Mouse (Mus musculus) spleen, postnatal 4 days (tissue): ENCODE data around the gene Mill2.

Experiments
- DNase-seq, 2 experiments: peaks; one replicate each; pipeline ENCODE4 v3.0.0; 2022; ENCODE audit warnings: low spot score in 2 of 2

Mill2 gene

DNA sequence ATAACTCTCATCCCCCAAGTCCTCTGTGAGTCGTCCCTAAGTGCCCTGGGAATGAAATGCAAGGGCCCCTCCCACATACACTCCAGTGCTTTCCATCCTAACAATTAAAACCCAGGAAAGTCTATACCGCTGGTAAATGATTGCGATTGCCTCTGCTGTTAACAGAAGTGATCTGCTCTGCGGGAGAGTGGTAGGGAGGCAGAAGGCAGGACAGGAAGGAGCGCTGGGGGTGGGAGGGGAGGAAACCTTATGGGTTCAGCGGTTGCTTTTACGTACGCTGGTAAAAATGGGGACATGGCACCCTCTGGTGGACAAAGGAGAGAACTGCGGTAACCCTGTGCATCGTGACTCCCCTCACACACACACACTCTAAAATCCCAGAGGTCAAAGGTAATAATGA is 33.5 kb downstream of the Mill2 start:
- peak; percentile 46 to 78 for DNase-seq

DNA sequence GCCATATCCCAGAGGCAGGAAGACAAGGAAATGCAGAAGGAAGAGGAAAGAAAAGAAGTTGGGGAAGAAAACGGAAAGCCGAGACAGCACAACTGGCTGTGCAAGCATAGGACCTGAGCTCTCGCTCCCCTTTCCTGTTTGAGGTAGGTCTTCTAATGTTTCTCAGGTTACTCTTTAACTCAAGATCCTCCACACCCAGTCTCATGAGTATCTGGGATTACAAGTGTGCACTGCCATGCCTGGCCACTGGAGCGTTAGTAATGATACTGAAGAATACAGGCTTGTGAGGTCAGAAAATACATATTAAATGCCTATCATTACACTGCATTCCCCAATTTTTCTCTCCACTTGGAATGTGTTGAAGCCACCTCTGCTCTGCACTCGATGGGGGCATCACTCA is 35.6 kb downstream of the Mill2 start:
- no peak for DNase-seq

DNA sequence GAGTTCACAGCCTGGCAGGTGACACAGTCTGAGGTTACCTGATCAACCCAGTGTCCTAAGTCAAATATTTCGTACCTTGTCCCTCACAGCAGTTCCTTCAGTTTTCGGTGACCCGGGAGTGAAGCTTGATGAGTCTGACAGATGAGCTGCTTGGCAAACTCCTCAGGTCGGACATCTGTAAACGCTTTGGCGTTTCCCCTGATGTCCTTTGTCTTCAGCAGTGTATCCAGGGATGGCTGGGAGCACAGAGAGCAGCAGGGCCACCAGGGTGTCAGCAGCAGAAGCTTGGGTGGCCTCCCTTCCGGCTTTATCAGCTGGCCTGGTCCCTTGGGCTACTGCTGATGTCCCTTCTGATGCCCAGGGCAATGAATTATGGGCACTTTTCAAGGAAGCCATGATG is 38.9 kb downstream of the Mill2 start:
- DNase-seq = no peak

DNA sequence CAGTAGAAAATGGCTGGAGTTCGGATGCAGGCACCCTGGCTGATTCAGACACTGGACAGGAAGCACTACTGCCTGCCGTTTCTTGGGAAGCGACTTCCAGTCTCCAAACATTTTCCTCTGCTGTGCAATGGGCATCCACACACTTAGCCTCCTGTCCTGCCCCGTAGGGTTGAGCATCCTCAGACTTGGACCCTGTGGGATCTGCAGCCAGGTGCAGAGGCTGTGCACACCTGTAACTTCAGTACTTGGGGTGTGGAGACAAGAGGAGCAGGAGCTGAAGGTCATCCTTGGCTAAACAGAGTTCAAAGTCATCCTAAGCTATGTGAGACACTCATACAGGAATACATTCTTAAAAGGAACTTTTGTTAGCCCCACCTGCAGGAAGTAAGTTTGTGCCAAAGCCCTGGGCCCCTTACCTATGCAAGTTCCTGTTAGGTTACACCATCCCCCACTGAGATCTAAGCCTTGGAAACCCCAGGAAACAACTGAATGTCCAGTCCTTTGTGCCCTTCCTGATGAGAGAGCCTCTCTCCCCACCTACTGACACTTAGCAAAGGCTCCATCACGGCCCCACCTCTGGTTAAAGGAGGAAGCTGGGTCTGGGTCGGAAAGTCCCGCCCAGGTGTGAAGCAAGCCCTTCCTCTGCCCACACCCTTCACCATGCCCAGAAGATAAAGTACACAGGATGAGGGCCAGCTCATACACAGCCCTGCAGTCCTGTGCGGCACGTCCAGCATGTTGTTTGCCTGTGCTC is 44.4 kb downstream of the Mill2 start:
- DNase-seq = peak; percentile 56 to 74

DNA sequence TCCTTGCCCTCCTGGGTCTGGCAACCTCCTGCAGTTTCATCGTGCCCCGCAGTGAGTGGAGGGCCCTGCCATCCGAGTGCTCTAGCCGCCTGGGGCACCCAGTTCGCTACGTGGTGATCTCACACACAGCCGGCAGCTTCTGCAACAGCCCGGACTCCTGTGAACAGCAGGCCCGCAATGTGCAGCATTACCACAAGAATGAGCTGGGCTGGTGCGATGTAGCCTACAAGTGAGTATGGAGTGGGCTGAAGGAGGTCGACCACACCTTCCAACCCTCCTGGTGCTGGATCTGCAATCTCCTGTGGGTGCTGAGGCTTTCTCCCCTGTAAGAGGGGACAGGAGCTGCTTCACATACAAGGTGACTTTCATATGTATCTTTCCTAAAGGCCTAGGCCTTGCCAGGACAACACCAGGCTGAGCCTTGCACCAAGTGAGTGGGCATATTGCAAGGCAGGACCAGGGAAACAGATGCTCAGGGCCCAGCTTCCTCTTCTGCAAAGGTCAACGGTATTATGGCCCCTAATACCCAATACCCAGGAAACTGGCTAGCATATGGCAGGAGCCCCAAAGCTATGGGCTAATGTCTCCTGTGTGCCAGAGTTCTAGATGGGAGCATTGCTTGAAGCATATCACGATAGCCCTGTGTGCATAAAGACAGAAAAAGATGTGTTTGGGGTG is 45.1 kb downstream of the Mill2 start:
- DNase-seq = no peak

DNA sequence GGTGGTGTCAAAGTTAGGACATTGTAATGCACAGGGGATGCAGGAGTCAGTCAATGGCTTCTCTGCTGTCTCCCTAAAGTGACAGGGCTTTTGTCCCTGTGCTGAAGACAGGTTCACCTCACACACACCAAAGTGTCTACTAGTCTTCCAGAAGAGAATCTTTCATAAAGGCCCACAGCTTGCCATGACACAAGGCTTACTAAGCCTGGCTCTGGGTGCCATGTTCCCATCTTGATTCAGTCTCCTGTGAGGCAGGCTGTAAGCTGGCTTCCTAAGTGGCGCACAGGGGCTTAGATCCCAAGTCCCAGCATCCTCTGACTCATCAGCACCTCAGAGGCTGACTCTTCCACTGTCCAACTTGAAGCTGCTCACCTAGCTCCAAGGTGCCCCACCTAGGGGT is 47.2 kb downstream of the Mill2 start:
- DNase-seq = peak in 1 of 2 experiments; percentile 52

DNA sequence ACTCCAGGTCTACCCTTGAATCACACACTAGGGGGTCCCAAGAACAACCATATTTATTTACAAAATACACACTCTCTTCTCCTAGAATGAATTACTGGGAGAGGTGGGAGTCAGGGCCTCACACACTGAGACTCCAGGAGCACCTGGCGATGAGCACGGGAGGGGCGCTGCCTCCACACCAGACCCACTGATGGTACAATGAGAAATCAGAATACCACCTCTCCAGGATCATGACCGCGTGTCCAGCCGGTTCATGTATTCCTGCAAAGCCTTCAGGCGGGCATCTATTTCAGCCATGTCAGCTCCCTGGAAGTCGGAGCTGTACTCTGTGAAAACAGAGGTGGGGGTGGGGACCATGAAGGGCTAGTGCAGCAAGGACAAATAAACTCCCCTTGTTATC is 51.1 kb downstream of the Mill2 start:
- DNase-seq = no peak

DNA sequence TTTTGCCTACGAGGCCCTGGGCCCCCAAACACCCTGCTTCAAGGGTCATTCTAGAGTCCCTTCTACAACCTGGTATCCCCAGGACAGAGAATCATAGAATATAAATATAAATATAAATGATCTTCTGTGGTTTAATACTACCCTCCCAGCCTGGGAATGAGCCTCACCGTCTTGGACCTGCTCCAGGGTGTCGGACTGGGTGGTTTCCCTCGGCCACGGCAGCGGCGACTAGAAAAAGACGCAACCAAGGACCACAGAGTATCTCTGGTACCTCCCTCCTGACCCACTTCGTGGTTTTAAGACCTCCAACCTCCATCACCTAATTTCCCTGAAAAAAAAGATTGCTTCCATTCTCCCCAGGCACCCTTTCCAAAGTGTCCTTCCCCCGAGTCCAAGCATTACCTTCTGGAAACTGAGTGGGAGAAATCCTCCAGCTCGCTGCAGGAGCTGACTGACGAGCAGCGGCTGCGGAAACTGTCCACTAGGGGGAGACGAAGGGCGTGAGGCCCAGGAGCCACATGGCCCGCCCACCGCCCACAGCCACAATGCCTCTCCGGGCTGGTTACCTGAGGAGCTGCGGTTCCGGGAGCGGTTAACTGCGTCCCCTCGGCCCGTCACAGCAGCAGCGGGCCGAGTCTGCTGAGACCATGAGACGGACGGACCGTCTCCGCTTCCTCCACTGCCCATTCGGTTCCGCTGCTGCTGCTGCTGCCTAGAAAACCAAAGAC is 52.3 kb downstream of the Mill2 start:
- peak; percentile 80 to 91 for DNase-seq

DNA sequence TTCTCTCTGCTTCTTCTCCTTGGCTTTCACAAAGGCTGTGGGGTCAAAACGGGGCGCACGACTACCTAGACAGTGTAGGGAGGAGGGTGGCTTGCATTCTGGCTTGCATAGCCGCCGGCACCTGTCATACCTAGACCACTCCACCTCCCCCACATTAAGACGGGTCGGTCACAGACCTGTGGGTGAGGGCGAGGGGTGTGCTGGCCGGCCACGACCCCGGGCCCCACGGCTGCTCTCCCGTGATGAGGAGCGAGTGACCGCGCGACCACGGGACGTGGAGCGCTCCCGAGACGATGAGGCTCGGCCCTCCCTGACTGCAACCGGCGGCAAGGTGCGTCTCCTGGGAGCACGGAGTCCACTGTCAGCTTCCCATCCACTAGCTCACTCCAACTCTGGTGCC is 53.2 kb downstream of the Mill2 start:
- DNase-seq = no peak

DNA sequence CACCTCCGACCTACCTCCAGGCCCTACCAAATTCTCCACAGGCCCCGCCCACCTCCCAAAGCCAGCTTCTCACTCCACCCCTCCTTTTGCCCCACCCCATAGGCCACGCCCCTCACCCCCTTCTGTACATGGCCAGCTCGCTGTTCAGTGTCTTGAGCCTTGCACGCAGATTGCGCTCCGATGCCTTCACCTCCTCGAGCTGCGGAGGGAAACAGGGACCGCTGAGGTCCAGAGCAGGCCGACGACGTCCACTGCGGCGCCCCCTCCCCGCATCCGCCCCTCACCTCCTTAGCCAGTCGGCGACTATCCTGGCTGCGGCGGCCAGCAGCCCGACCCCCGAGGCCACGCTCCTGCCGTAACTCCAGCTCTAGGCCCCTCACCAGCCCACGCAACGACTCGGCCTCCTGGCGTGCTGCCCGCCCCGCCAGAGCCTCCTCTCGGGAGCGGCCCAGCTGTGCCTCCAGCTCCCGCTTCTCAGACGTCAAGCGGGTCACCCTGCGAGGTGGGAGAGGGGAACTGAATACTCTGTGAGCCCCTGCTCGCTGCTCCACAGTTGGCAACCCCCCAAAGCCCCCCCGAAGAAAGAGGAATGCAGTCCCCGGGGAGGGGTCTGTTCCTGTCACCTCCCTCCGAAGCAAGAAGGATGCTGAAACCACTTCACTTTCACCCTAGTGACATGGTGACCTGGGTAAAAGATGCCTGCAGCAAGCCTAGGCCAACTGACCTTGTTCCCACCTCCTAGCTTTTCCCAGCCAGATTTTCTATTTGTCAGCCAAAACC is 54.1 kb downstream of the Mill2 start:
- peak; percentile 59 to 80 for DNase-seq

DNA sequence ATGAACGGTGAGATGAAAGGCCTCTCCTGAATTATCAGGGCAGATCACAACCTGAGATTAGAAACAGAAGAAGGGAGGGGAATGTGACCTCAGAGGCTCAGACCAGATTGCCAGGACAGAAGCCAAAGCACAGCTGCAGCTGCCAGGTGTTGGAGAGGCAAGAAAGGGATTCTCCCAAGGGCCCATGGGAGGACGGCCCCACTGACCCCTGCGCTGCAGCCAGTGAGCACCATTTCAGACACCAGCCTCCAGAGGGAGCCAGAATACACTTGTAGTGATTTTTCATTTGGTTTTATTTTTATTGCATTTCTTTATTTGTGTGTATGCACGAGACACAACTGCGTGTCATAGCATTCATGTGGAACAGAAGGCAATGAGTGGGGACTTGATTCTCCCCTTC is 56.8 kb downstream of the Mill2 start:
- DNase-seq = no peak

DNA sequence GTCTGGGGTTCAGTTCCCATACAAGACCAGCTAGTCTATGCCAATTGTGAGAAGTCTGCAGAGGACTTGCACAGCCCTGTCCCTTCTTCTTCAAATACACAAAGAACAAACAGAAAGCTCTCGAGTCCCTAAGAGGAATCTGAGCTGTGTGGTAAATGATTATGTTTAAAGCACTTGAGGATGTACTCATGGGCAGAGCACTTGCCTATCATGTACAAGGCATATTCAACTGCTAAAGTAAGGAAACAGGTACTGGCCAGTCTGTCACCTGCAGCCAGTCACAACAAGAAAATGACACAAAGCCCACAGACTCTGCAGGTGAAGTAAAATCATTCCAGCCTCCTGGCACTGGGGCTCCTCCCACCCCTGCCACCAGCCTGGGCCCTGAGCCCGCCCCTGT is 60.7 kb downstream of the Mill2 start:
- no peak for DNase-seq

DNA sequence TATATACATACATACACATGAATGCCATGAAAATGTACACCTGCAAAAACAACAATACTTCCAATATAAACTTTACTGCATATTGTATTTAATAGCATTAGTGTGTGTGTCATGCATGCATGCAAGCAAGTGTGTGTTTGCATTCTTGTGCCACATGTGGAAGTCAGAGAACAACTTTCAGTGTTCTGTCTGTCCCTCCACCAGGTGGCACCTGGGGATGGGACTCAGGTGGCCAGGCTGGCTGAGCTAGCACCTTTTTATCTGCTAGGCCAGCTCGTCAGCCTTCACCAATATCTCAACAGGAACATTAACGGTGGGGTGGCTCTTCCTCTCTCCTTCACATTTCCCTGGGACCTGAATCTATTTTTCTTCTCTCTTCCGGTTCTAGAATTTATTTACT is 62.7 kb downstream of the Mill2 start:
- no peak for DNase-seq

DNA sequence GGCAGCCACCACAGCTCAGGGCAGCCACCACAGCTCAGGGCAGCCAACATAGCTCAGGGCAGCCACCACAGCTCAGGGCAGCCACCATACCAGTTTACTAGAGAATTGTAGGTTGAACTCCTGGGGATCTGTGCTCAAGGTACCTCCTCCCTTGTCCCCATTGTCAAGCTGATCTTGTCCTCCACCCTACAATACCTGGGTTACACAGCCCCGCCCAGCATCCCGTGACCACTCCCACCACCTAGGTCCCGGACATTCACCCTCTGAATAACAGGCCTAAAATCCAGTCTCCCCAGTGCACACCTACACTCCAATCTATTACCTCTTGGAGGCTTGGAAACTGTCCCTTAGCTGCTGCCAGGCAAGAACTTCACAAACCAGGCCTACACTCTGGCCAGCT is 65.2 kb downstream of the Mill2 start:
- DNase-seq = no peak

DNA sequence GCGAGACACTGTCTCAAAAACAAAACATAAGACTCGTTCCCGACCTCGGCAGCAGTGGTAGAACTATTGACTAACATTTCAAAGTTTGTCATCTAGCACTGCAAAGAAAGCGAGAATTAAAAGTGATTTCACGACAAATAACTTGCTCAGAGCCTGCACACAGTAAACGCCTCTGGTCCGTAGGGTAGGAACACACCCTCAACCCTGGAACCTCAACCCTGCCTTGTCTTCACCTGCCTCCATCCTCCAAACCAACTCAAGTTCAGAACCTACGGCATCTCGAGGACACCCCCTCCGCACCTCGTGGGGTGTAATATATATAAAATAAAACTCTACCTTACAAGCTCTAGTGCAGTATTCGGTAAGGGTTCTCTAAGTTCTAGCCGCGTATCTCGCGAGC is 70.0 kb downstream of the Mill2 start:
- DNase-seq = no peak

DNA sequence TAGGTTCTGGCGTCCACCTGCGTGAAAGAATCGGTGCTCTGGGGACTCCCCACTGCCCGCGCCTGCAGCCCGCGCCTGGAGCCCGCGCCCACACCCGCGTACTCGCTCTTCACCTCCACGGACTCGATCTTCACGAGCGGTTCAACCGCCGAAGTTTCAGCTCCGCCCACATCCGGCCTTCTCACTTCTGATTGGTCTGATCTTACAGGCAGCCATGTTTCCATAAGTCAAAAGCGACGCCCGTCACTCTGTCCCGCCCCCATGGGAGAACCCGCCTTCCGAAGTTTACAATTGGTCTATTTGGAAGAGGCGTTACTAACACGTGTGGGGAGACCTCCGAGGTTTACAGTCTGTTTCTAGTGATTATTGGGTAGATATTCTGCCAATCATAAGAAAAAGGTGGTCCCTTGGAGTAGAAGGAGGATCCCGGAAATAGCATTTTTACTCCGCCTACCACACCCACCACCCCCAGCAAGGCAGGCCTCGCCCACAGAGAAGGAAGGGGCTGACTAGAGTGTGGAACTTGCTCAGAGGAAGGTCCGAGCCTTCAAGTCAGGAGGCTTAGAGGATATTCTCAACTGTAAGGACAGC is 70.6 kb downstream of the Mill2 start, which contains the start of gene Ccdc61:
Gene Ccdc61, minus strand, starts transcription at position 175 of the 591 bp plus-strand sequence.
- DNase-seq = peak; percentile 95 to 96
